Mouse (Mus musculus): ENCODE measurements around the gene Foxn3.

The Foxn3 gene

GRCm38 (mm10) chr12:99389244-99389643, 174.1 kb downstream of the Foxn3 start:
- no peak for DNase-seq (ENCODE audit: extremely low spot score)

- no peak for DNase-seq (ENCODE audit: extremely low spot score)
These were observed 177.2 kb downstream of the Foxn3 start for GRCm38 (mm10) chr12:99385897-99386834.

- DNase-seq (ENCODE audit: extremely low spot score), result no peak
These were observed 178.3 kb downstream of the Foxn3 start for GRCm38 (mm10) chr12:99385073-99385472.

- no peak for DNase-seq (ENCODE audit: extremely low spot score)
These were observed 182.1 kb downstream of the Foxn3 start for GRCm38 (mm10) chr12:99381317-99381716.

- no peak for DNase-seq (ENCODE audit: extremely low spot score)
These were observed 182.5 kb downstream of the Foxn3 start for GRCm38 (mm10) chr12:99380855-99381262.

- DNase-seq (ENCODE audit: extremely low spot score), result no peak
These were observed 183.3 kb downstream of the Foxn3 start for GRCm38 (mm10) chr12:99380124-99380523.

GRCm38 (mm10) chr12:99378284-99378683, 185.1 kb downstream of the Foxn3 start:
- no peak for DNase-seq (ENCODE audit: extremely low spot score)

- no peak for DNase-seq (ENCODE audit: extremely low spot score)
These were observed 185.7 kb downstream of the Foxn3 start for GRCm38 (mm10) chr12:99377705-99378104.

- no peak for DNase-seq (ENCODE audit: extremely low spot score)
These were observed 186.3 kb downstream of the Foxn3 start for GRCm38 (mm10) chr12:99377069-99377468.

- no peak for DNase-seq (ENCODE audit: extremely low spot score)
These were observed 187.4 kb downstream of the Foxn3 start for GRCm38 (mm10) chr12:99375878-99376454.

- no peak for DNase-seq (ENCODE audit: extremely low spot score)
These were observed 188.0 kb downstream of the Foxn3 start for GRCm38 (mm10) chr12:99375426-99375825.

GRCm38 (mm10) chr12:99374099-99374600, 189.2 kb downstream of the Foxn3 start:
- no peak for DNase-seq (ENCODE audit: extremely low spot score)

- DNase-seq (ENCODE audit: extremely low spot score), result no peak
These were observed 189.8 kb downstream of the Foxn3 start for GRCm38 (mm10) chr12:99373584-99373983.

GRCm38 (mm10) chr12:99371500-99371899, 191.9 kb downstream of the Foxn3 start:
- no peak for DNase-seq (ENCODE audit: extremely low spot score)

GRCm38 (mm10) chr12:99368251-99368650, 195.1 kb downstream of the Foxn3 start:
- DNase-seq (ENCODE audit: extremely low spot score), result no peak

GRCm38 (mm10) chr12:99365999-99366398, 197.4 kb downstream of the Foxn3 start:
- no peak for DNase-seq (ENCODE audit: extremely low spot score)

- DNase-seq (ENCODE audit: extremely low spot score), result no peak
These were observed 199.2 kb downstream of the Foxn3 start for GRCm38 (mm10) chr12:99364201-99364600.

- no peak for DNase-seq (ENCODE audit: extremely low spot score)
These were observed 200.4 kb downstream of the Foxn3 start for GRCm38 (mm10) chr12:99363024-99363423.

GRCm38 (mm10) chr12:99361752-99362132, 201.6 kb downstream of the Foxn3 start:
- no peak for DNase-seq (ENCODE audit: extremely low spot score)

GRCm38 (mm10) chr12:99360958-99361751, 202.2 kb downstream of the Foxn3 start:
- DNase-seq (ENCODE audit: extremely low spot score), result no peak

- no peak for DNase-seq (ENCODE audit: extremely low spot score)
These were observed 204.7 kb downstream of the Foxn3 start for GRCm38 (mm10) chr12:99358698-99359097.

GRCm38 (mm10) chr12:99356660-99357059, 206.7 kb downstream of the Foxn3 start:
- DNase-seq (ENCODE audit: extremely low spot score), result no peak

Measured in embryo, embryonic 9.5 days (tissue).